Mouse (Mus musculus): Measurements from ENCODE around the gene Fam213a.
A peak's percentile ranks its signal among the peaks of the same experiment; 100 is the strongest.

Fam213a gene

DNA sequence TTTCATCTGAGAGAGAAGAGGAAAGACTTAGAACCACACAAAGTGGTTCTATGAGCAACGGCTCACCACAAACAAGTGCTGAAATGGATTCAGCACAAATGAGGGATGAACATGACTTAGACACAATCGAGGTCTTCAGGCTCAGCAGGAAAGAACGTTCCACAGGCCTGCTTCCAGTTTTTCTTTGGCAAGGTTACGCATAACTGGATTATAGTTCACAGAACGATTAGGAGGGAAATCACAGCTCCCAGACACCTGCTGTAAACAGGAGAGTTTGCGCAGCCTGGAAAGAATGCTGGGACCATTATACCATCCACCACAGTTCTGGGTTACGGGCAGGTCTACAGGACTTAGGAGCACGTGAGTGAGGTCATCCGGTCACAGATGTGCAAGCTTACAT lies 7.9 kb downstream of the Fam213a start:
- no peak for DNase-seq (ENCODE audit: low read depth, low spot score)

DNA sequence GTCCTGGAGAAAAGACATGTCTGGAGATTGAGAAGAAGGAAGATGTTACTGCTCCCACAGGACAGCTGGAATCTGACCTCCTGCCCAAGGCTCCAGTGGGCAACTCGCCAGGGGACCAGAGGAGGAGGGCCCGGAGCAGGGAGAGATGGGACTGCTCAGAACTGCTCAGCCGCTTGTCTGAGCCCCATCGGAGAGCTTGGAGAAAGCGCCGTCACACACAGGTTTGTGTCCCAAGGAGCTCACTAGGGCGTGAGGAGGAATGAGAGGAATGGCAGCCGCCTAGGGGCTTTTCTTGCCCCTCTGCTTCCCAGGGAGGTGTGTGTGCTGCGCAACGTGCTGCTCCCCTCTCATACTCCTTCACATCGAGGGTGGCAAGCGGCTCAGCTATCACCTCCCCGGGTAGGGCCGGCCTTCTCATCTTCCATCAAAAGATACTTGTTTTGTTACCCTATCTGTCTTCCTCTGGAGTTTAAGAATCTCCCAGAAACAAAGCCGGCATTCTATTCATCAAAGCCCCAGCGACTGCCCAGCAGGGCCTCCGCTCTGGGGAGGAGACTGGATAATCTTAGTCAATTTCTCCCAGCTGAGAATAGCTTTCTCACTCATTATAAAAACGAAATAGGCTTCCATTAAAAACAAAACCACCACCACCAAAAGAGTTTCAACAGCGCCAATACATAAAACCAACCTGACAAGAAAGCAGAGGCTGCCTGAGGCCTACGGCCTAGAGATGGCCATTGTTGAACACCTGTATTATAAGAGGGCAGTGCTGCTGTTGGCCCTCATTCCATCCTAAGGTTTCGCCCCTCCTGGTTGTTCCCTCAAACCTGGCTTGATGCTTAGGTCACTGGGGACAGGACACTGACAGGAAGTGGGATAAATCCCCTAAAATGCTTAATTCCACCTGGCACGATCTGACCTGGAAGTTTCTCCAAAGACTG lies 9.1 kb downstream of the Fam213a start:
- no peak for DNase-seq (ENCODE audit: low read depth, low spot score)

DNA sequence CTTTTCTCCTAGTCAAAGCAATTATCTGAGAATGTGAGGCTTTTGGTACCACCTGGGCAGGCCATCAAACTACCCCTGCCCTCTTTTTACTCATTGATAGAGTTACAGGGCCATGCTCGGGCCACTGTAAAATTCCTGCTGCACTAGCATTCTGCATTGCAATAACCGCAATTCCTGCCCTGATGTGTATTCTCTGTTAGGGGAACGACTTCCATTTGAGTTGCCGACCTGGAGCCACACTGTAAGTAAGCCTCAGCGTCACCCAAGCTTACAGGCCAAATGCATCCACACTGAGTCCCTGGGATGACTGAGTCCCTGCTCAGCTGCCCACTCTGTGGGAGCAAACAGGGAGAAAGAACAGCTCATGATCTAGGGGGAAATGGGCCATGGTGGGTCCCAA lies 12.0 kb downstream of the Fam213a start:
- no peak for DNase-seq (ENCODE audit: low read depth, low spot score)

DNA sequence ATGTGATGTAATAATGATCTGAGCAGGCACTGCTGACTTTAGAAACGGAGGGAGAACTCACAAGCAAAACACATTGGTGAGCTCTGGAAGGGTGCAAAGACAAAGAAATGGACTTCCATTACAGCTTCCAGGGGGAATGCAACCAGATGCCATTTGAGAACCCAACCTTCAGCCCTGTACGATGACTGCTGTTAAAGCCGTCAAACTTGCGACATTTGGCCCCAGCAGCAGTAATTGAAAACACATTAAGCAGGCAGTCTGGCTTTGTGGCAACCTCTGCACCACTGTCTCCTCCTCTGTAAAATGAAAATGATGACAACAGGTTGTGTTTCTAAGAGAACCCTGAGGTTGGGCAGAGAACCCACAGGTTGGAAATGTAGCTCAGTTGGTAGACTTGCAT lies 12.8 kb downstream of the Fam213a start:
- DNase-seq (ENCODE audit: low read depth, low spot score) = no peak

DNA sequence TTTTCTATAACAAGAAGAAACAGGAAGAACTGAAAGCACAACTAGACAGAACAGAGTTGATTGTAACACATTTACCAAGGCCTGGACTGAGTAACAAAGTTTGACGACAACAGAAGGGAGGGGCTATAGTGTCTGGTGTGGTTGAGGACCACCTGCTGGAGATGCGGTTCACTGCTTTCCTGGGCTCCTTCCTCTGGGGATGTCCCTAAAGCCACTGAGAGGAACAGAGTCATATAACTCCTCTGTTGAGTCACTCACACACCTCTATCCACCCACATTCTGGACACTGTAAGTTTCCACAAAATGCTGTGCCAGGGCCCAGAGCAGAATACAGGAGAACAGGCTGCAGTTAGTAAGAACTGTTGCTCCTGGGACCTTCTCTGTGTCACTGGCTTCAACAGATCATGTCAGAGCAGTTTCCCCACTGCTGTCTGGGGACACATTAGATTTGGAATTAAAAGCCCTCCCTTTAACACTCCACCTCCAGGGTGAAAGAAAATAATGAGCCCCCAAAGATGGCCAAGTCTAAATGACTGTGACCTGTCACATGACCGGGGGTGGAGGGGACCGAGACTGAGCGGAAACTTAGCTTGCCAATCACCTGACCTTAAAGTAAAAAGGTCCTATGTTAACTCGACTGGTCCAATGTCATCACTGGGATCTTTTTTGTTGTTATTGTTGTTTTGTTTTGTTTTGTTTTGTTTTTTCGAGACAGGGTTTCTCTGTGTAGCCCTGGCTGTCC lies 13.5 kb downstream of the Fam213a start:
- DNase-seq (ENCODE audit: low read depth, low spot score) = no peak

DNA sequence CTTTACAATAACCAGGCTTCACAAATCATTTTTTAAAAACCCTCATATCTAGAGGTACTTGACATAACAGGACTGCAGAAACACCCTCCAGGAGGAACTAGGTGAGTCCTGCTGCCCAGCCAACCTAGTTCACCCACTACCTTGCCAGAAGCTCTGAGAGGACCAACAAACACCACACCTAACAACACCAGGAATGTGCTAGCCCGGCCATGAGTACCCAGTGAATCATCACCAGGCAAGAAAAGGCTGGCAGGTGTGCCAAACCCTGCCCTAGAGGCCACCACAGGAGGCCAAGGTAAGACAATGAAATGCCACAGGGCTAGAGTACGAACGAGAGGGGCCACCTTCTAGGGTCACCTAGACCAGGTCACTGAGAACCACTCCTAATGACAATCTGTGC lies 17.4 kb downstream of the Fam213a start:
- DNase-seq (ENCODE audit: low read depth, low spot score) = no peak

DNA sequence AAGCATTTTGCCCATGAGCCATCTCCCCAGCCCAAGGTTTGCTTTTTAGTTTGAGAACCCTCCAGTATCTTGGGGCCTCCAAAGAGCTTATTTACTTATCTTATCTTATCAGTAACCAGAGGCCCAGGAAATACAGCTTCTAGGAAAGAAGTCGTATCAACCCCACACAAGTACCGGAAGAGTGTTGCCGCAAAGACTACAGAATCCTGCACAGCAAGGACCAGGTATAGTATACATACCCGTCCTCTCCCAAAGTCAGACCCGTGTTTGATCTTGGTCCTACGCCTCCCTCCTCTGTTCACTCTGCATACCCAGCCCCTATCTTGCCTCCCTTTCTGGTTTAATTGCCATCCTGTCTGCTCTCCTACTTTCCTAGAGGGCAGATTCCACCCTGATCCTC lies 21.1 kb downstream of the Fam213a start:
- DNase-seq (ENCODE audit: low read depth, low spot score) = no peak

DNA sequence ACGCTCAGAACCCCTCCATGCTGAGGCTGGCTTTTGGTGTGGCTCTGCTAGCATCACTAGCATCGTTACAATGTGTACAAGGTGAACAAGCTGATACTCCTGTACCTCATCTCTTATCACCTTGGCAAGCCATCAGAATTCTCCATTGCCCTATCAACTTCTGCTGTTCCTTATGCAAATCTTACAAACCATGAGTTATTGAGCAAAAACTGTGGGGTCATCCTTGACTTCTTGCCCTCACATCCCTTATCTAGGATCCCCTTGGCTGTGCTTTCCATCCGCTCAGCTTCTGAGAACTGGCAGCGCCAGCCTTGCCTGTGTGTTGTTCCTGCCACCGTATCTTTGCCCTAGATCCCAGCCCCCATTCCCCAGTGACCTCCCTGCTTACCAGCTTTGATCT lies 24.8 kb downstream of the Fam213a start:
- DNase-seq (ENCODE audit: low read depth, low spot score) = no peak

DNA sequence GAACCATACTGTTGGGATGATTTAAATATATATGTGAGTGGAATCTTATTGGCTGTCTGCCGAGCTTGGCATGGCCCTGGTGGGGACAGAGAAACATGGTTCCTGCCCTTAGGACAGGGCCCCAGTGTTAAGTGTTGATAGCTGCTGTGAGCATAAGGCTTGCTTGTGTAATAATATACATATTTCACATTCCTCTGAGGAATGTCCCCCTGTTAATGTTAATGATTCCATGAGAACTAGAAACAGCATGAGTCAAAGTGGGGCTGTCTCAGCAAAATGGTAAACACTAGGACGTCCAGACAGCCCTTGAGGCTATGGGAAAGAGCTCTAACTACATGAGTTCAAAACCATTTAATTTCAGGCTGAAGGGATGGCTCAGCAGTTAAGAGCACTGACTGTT lies 26.4 kb downstream of the Fam213a start:
- DNase-seq (ENCODE audit: low read depth, low spot score) = no peak

DNA sequence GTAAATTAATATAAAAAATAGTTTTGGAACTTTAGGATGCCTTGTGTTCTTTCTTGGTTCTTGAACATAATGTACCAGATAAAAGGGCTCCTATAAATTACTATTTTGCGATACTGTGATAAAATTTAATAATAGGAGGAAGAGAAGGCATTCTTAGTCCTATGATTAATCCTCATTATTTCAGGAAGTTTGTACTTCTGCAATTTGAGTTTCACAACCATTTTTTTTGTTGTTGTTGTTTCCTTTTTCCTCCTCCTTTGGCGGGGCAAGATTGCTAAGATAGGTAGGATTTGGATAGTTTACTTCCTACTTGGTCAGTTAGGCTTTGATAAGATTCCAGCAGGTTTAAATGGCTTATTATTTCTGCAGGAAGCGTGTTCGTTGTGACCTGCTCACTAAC lies 28.0 kb downstream of the Fam213a start:
- DNase-seq (ENCODE audit: low read depth, low spot score) = no peak

DNA sequence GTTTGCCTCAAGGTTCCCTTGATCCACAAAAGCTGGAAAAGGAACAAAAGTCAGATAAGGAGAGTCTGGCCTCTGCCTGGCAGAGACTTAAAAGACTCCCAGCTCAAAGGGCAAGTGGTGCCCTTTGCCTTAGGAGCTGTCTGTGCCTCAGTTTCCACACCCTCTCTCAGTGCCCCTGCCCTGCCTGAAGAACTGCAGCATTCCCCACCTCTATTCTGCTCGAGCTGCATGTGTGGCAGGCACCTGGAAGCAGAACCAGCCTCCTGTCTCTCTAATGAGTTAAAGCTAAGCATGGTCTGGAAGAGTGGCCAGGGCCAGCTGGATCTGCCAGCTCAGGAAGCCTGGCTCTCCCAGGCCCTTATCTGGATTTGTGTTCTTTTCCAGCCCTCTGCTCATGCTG lies 33.9 kb downstream of the Fam213a start:
- no peak for DNase-seq (ENCODE audit: low read depth, low spot score)

DNA sequence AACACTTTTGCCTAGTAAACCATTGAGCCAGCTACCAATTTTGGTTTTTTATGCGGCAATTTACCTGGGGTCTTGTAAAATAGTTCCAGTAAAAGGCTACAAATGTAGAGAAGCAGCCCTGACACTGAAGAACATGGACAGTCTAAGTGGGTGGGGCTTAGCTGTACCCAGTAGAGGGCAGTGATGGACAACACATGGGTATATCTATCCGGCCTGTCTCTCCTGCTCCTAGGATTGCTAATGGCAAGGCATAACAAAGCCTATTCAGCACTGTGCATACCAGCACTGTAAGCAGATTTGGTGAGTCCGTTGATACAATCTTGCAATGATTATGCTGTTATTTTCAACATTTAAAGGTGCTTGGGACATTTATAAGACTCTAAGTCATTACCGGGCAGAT lies 34.6 kb downstream of the Fam213a start:
- no peak for DNase-seq (ENCODE audit: low read depth, low spot score)

DNA sequence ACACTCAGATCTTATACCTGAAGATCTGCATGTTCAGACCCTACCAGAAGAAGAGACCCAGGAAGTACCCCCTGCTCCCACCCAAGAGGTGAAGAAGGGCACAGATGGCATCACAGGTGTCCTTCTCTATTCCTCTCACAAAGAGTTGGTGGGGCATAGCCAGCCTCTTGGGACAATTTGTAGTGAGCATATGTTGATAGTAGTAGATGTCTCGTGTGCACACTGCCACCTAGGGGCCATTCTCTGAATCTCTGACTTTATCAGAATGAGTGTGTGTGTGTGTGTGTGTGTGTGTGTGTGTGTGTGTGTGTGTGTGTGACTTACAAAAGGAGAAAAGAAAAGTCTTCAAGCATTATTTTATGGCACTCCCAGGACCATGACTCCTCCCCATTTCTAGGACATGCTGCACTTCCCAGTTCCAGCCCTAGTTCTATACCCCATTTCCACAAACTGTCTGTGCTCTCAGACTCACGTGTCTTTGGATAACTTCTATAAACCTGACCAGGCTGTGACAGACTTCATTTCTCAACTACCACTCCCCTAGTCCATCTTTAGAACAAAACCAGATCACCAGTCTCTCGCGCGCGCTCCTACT lies 38.4 kb downstream of the Fam213a start:
- DNase-seq (ENCODE audit: low read depth, low spot score) = no peak

DNA sequence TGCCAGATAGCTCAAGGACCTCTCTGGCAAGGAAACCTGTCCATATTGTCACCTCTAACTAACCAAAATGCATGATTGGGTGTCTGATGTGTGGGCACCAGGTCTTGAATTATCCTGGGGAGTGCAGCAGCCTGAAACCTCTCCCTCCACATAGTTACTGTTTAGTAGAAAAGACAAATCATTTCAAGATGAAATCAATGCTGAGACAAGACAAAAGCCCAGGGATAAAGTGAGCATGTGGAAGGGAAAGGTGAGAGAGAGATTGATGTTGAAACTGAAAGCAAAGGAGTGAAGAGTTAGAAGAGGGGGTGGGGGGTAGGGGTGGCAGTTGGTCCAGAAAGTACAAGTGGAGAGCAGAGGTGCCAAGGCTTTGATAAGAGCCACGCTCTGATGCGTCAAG lies 45.5 kb downstream of the Fam213a start:
- no peak for DNase-seq (ENCODE audit: low read depth, low spot score)

DNA sequence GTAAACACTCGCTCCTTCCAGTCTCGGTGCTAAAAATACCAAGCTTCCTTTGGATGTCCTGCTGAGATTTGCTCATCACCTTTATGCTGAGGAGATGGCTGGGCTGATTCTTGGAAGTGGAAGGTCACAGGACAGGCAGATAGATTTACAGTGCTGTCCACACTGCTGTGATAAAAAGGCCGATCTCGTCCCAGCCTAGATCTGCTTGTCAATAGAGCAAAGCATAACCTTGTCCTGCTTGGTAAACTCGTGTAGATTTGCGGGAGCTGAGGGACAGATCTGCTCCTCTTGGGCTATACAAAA lies 46.0 kb downstream of the Fam213a start:
- DNase-seq (ENCODE audit: low read depth, low spot score) = no peak

DNA sequence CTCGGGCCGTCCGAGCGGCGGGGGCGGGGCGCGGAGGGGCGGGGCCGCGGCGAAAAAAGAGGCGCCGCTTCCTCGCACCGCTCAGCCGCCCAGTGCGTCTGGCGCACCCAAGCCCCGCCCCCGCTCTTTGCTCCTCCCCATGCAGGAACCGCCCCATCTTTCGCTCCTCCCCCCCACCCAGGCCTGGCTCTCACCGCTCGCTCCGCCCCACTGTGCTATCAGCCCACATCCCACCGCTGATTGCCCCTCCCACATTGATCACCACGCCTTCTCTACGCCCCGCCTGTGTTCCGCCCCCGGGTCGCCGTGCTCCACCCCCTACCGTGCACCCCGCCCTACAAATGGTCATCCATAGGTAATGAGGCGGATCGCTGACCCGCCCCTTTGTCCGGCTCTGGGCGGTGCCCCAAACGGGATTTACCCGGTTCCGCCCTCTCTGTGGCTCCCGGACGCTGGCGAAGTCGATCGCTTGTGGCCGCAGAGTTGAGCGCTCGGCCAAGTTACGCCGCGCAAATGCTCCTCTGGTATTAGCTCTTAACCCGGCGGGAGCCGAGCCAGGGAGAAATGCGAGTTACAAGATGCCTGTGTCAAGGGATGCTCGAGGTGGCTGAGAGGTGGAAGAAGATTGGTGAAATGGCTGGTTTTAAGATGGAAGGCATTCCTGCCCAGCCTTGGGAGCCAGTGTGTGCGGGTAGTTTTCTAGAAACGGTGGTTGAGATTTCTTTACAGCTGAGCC lies 46.6 kb downstream of the Fam213a start:
- DNase-seq (ENCODE audit: low read depth, low spot score) = peak; percentile 95

DNA sequence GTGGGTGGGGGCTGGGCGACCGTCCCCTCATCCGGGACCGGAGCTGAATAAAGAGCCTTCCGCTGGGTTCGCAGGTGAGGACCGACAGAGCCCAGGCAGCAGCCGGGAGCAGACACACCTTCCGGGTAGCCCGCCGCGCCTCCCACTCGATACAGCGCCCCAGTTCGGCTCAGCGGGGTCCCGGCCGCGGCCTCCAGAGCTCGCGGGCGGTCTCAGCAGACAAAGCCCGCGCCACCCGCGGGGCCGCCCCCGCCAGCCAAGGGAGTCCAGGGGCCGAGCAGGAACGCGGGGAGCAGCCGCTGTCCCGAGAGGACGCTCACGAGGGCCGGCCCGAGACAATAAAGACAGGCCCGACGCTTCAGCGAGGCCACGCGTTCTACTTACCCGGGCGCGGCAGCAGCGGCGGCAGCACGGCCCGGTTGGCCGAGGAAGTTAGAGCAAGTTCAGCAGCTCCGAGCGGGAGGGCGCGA lies 47.2 kb downstream of the Fam213a start, which contains the start of gene Tspan14:
Gene Tspan14 (minus strand): TSS at position 416 of the 470 bp plus-strand sequence.
- no peak for DNase-seq (ENCODE audit: low read depth, low spot score)

DNA sequence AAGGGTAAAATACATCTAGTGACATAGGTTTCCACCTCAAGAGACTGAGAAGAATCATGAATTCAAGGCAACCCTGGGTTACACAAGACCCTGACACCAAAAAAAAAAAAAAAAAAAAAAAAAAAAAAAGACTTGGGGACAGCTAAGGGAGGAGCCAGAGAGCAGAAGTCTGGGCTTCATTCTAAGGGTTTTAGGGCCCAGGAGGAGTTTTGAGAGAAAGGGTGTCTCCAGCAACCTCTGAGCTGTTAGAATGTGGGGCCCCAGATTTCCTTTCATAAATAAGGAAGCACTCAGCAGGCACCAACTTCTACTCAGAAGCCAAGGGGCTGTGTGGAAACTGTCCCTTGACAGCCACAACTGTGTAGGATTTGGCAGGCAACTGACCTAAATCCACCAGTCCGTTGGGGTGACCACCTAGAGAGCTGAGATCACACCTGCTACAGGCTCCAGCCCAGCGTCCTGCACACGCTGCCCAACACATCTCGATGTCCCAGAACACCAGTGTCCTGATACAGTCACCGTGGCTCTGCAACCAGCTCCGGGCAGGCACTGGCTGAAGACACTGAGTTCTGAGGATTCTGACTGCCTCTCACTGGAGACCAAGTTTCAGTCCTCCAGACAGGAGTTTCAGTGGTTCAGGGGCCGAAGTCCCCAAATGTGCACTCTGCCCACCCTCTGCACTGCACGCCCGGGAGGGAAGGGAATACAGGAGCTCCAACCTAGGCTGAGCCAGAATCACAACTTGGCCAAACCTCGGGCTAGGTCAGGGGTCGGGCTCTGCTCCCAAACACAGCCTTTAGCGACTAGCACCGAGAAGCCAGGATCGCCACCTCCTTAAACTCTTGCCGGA lies 47.9 kb downstream of the Fam213a start:
- DNase-seq (ENCODE audit: low read depth, low spot score) = no peak

DNA sequence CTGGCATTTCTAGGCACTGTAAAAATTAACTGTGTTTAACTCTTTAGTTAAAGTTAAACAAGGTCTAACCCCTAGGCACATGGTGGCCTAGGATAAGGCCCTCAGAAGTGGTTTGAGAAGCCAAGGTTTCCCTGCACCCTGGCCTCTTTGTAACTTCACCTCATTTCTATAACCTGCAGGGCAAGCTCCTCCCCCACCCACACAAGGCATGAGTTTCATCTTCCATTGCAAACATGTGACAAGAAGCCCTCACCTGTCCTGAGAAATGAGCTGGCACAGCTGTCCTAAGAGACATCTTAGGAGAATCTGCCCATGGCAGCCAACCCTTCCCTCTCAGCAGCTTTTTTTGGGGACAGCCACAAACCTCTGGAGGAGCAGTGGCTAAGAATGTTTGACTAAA lies 48.7 kb downstream of the Fam213a start:
- no peak for DNase-seq (ENCODE audit: low read depth, low spot score)

DNA sequence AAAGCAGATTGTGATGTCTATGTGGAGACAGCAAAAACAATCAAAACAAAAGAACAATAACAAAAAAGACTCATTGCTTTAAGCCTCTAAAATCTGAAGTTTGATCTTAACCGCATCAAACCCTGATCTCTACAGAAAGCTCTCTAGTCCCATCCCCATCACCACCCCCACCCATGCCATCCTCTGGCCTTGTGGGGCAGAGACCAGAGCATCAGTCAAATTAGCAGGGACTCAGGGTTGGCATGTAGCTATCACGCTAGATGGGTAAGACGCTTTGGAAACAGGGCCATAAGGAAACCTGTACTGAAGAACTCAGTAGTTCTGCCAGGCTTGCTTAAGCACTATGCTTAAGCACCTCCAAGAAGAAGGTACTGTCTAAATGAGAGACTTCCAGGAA lies 49.4 kb downstream of the Fam213a start:
- DNase-seq (ENCODE audit: low read depth, low spot score) = no peak

All from embryo, embryonic 11.5 days (tissue).